ENCODE assay signal across 17 mouse cellular contexts in genomic region chr14:20228336-20228735, GRCm38 (mm10). TPM values are rescaled to one million over a fixed set of nuclear protein-coding genes. Genes with fewer than 3 reads are reported as not detected.
DNase-seq lines count a peak whose midpoint lies in the region; ATAC-seq lines count a peak whose summit lies in the region.
"Had no signal": no experiment of that assay in that cellular context is flagged by ENCODE, and none has a peak within 500 bp of the region (broad histone marks: within the 10 kb centered on the region; RNA-seq: fewer than 3 reads in every experiment).

No protein-coding gene starts in this region.

- ATAC-seq in kidney, embryonic 14.5 days (ENCODE audit: low FRiP score, low TSS enrichment), result no peak
- ATAC-seq: CD4-positive, CD25-positive, alpha-beta regulatory T cell, adult 4 months had no signal

- 62% methylated on average over 4 of the region's 4 CpGs for WGBS in kidney, embryonic 14.5 days

- peak; percentile 88 for DNase-seq in kidney, adult 11 months
- DNase-seq in adrenal gland, adult (ENCODE audit: inconsistent age in 2 of 2, low spot score in 1 of 2), result peak; percentile 89 to 90
- DNase-seq in adrenal gland, postnatal 14 days, result peak; percentile 76
- DNase-seq in kidney, postnatal 36 days, result peak; percentile 91 to 92
- DNase-seq in left cerebral cortex, adult 8-10 months (ENCODE audit: low spot score in 2 of 2), result no peak
- DNase-seq in right cerebral cortex, postnatal 36 days (ENCODE audit: low spot score in 2 of 2), result no peak
- no peak for DNase-seq in cerebellum, adult 9-10 months
- DNase-seq: cerebellum, adult 9-11 months; left cerebral cortex, postnatal 4 days; thymus, postnatal 36 days had no signal

- no peak overlapping the region for H3K4me2 ChIP-seq in kidney, embryonic 14.5 days (replicated peaks; ENCODE audit: low read depth, low read length)
- H3K4me2 ChIP-seq: neural tube, embryonic 15.5 days had no signal

- no peak overlapping the region for H3K9ac ChIP-seq in kidney, embryonic 14.5 days (ENCODE audit: low read depth, low read length)
- H3K9ac ChIP-seq: neural tube, embryonic 15.5 days had no signal

- 0 out of 2 replicates have a peak, but pooled peaks cover 6% of the 10 kb centered on the region for H3K4me1 ChIP-seq in kidney, embryonic 14.5 days (ENCODE audit: control insufficient read depth, insufficient read depth, low read length)

- no peaks in the 10 kb centered on the region for H3K36me3 ChIP-seq in kidney, embryonic 14.5 days (ENCODE audit: control insufficient read depth, insufficient read depth, low read length)
- H3K36me3 ChIP-seq: neural tube, embryonic 15.5 days had no signal

- no peaks in the 10 kb centered on the region for H3K9me3 ChIP-seq in kidney, embryonic 14.5 days (ENCODE audit: control insufficient read depth, low read length)
- H3K9me3 ChIP-seq: neural tube, embryonic 15.5 days had no signal

- H3K27ac ChIP-seq in kidney, embryonic 14.5 days (ENCODE audit: low read depth, low read length), result no peak overlapping the region
- H3K27ac ChIP-seq: neural tube, embryonic 15.5 days had no signal

- H3K4me3 ChIP-seq in kidney, embryonic 14.5 days (ENCODE audit: low read length), result no peak overlapping the region
- H3K4me3 ChIP-seq: neural tube, embryonic 15.5 days had no signal

- no peaks in the 10 kb centered on the region for H3K27me3 ChIP-seq in kidney, embryonic 14.5 days (ENCODE audit: control insufficient read depth, insufficient read depth, low read length)
- H3K27me3 ChIP-seq: neural tube, embryonic 15.5 days had no signal

RNA-seq across cellular contexts. Expression of gene Kcnk16, which starts 40.7 kb away (rescaled TPM):
- polyA plus RNA-seq in kidney, embryonic 14.5 days (2014; fragmentation: Nextera tagmentation; extraction: Ambion mirVana), result not detected in 2 replicates
- total RNA-seq in adrenal gland, postnatal 14 days (2021), result not detected in 2 replicates
- not detected for total RNA-seq in left cerebral cortex, adult 8-10 months (2022)
- total RNA-seq: heart, postnatal 25 days; layer of hippocampus, postnatal 14 days; left cerebral cortex, postnatal 4 days; megakaryocyte, adult 5-6 weeks; monocyte, adult 5-6 weeks had no signal
- polyA plus RNA-seq: CD4-positive, CD25-positive, alpha-beta regulatory T cell, adult 4 months; neural tube, embryonic 15.5 days had no signal

RNA-seq across cellular contexts. Expression of gene Kcnk5, which starts 46.7 kb away (rescaled TPM):
- polyA plus RNA-seq in kidney, embryonic 14.5 days (2014; fragmentation: Nextera tagmentation; extraction: Ambion mirVana), result 4.7 and 12.2 TPM in 2 replicates
- total RNA-seq in adrenal gland, postnatal 14 days (2021), result 8.8 and 14.2 TPM in 2 replicates
- total RNA-seq in left cerebral cortex, adult 8-10 months (2022), result 1 to 10 TPM in 1 of 4 experiments, under 1 TPM in 3; 0.13 to 1.4 (median 0.84) TPM

Comparison
In these comparisons a context has a peak if more than half of its experiments do, and no peak if none do; other contexts are left out.
1. DNase-seq: peak in kidney, adult 11 months (single experiment), adrenal gland, adult (2 of 2), adrenal gland, postnatal 14 days (single experiment) and kidney, postnatal 36 days (2 of 2); none in left cerebral cortex, adult 8-10 months (0 of 2), right cerebral cortex, postnatal 36 days (0 of 2) and cerebellum, adult 9-10 months (single experiment).